Mouse (Mus musculus) lung, embryonic 14.5 days (tissue): Measurements from ENCODE around the gene Stab2. TPM values are rescaled to one million over a fixed set of nuclear protein-coding genes. Genes with fewer than 3 reads are reported as not detected.

ENCODE experiments used
- ATAC-seq: fragments of 200-750 bp; cut with Nextera tagmentation; 2 replicates; pipeline ENCODE4 v1.8.0; 2017; ENCODE audit warnings: mild to moderate bottlenecking, moderate TSS enrichment, moderate library complexity; ENCODE audit not compliant: insufficient read depth
- DNase-seq: peaks from one replicate; pipeline ENCODE4 v3.0.0-alpha.2; 2015
- H3K27ac ChIP-seq: fragments of 300-500 bp; sonication (generic); 2 replicates; pipeline ENCODE4 v1.5.1; 2014; ENCODE audit warnings: low read depth, mild to moderate bottlenecking, moderate library complexity
- H3K27me3 ChIP-seq: fragments of 300-500 bp; sonication (generic); 2 replicates; pipeline ENCODE4 v1.6.1; 2014; ENCODE audit warnings: low read length, control low read depth; ENCODE audit not compliant: insufficient read depth
- H3K36me3 ChIP-seq: fragments of 300-500 bp; sonication (generic); 2 replicates; pipeline ENCODE4 v1.6.1; 2014; ENCODE audit warnings: control low read depth; ENCODE audit not compliant: insufficient read depth
- H3K4me1 ChIP-seq: fragments of 300-500 bp; sonication (generic); 2 replicates; pipeline ENCODE4 v1.6.1; 2014; ENCODE audit warnings: antibody characterized with exemption, control low read depth; ENCODE audit not compliant: insufficient read depth
- H3K4me2 ChIP-seq: fragments of 300-500 bp; sonication (generic); 2 replicates; pipeline ENCODE4 v1.6.1; 2014; ENCODE audit warnings: mild to moderate bottlenecking
- H3K4me3 ChIP-seq: fragments of 300-500 bp; sonication (generic); 2 replicates; pipeline ENCODE4 v1.5.1; 2014; ENCODE audit warnings: low read depth, low read length
- H3K9ac ChIP-seq: fragments of 300-500 bp; sonication (generic); 2 replicates; pipeline ENCODE4 v1.6.1; 2014
- H3K9me3 ChIP-seq: fragments of 300-500 bp; sonication (generic); 2 replicates; pipeline ENCODE4 v1.6.1; 2016; ENCODE audit warnings: low read depth, low read length, control low read depth
- CTCF ChIP-seq: IDR thresholded peaks from 2 replicates; pipeline ENCODE4 v1.5.1; 2016; ENCODE audit warnings: antibody characterized with exemption, low read depth
- WGBS: fragments of 180-500 bp; shearing (Covaris S2); extraction: QIAGEN DNeasy Blood & Tissue Kit; methylation state at CpG from one replicate; pipeline ENCODE4 v1.1.7; 2014; 5-methylcytosine and 5-hydroxymethylcytosine counted together
- polyA plus RNA-seq: library from polyadenylated mRNA; unstranded; fragments of >200 nt; fragmentation: Nextera tagmentation; extraction: Ambion mirVana; gene quantifications from 2 replicates; pipeline ENCODE4 v1.2.1, GENCODE M21; 2014

The Stab2 gene
- polyA plus RNA-seq, 1 experiment from 2014 or later: 5.8 TPM

DNA sequence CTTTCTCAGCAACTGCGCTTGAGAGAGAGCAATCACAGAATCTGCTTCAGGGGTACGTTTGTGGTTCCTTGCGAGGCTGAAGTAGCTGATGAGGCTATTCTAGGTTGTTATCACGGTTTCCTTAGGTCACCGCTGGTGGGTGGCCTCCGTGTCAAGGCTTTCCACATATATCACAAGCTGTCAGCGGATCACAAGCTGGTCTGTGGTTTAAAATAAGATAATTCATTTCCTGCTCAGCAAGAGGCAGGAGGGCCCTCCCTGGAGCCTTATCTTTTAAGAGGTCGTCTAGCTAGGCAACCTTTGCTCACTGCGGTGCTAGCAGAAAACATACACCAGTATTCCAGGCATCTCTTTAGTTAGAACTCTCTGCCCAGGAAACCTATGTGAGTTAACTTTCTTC is 17.2 kb downstream of the Stab2 start:
- peak; percentile 17 for DNase-seq
- no peak overlapping the region for H3K27ac ChIP-seq
- no peak overlapping the region for H3K4me3 ChIP-seq
- no peak overlapping the region for H3K4me2 ChIP-seq
- TF ChIP-seq CTCF: no peak
- WGBS: 25% methylated on average over 9 of the region's 9 CpGs
- no peak overlapping the region for H3K9ac ChIP-seq
- no peak for ATAC-seq
- no peaks in the 10 kb centered on the region for H3K36me3 ChIP-seq
- H3K4me1 ChIP-seq: no peaks in the 10 kb centered on the region
- H3K9me3 ChIP-seq: no peaks in the 10 kb centered on the region
- no peaks in the 10 kb centered on the region for H3K27me3 ChIP-seq

DNA sequence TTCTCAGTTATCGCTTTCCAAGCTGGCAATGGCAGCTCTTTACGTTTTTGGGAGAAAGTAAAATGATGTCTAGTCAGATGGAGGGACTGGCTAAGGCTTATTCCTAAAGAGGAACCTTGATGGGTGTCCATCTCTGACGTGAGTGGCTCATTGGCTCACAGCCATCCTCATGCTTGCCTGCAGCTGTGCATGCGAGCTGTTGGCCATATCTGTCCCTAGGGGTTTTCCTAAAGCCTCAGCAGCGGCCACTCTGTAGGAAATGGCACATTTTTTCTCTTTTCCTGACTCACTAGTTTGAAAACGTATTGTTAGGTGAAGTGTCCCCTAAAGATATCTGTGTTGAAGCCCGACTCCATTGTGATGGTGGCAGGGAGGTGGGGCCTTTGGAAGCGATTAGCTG is 18.0 kb downstream of the Stab2 start:
- Histone ChIP-seq H3K36me3 (no peaks in the 10 kb centered on the region), H3K4me3 (no peak overlapping the region), H3K27me3 (no peaks in the 10 kb centered on the region), H3K27ac (no peak overlapping the region), H3K9ac (no peak overlapping the region), H3K4me1 (no peaks in the 10 kb centered on the region), H3K4me2 (no peak overlapping the region), H3K9me3 (no peaks in the 10 kb centered on the region)
- DNase-seq (peak; percentile 58), ATAC-seq (peak; percentile 49; the same call in 1 of the 2 replicates)
- WGBS: 51% methylated on average over 8 of the region's 8 CpGs
- TF ChIP-seq CTCF: no peak

DNA sequence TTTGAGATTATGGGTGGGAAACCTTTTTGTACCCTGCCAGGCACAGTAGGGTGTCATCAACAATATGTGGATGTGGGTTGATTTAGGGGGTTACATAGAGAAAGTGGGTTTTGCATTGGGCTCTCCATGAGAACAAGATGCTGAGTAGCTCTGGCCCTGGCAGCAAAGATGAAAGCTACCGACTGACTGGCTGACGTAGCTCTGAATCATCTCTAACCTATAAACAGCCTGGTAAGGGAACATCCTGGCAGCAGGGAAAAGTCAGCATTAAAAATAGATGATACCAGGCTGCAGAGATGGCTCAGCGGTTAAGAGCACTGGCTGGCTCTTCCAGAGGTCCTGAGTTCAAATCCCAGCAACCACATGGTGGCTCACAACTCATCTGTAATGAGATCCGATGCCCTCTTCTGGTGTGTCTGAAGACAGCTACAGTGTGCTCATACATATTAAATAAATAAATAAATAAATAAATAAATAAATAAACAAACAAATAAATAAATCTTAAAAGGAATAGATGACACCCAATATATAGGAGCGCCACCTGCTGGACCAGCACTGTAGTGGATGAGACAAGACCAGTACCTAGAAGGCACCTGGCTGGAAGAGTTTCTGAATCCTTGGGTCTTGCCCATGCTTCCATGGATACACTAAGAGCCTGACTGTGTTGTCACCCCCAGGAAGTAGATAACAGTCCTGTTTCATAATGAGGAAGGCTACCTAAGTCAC is 31.7 kb downstream of the Stab2 start:
- Histone ChIP-seq H3K4me3 (no peak overlapping the region), H3K4me1 (no peaks in the 10 kb centered on the region), H3K27me3 (no peaks in the 10 kb centered on the region), H3K4me2 (no peak overlapping the region), H3K9me3 (no peaks in the 10 kb centered on the region), H3K9ac (no peak overlapping the region), H3K27ac (no peak overlapping the region), H3K36me3 (no peaks in the 10 kb centered on the region)
- DNase-seq (peak; percentile 33), ATAC-seq (no peak)
- TF ChIP-seq CTCF: peak; percentile 35; the same call in 1 of the 2 replicates
- WGBS: 80% methylated on average over 5 of the region's 5 CpGs

- H3K9me3 ChIP-seq: no peaks in the 10 kb centered on the region
- no peaks in the 10 kb centered on the region for H3K27me3 ChIP-seq
- H3K4me2 ChIP-seq: no peak overlapping the region
- DNase-seq (no peak), ATAC-seq (no peak)
- H3K4me1 ChIP-seq: no peaks in the 10 kb centered on the region
- 76% methylated on average over 5 of the region's 5 CpGs for WGBS
- no peak for TF ChIP-seq CTCF
- H3K4me3 ChIP-seq: no peak overlapping the region
- no peak overlapping the region for H3K27ac ChIP-seq
- no peaks in the 10 kb centered on the region for H3K36me3 ChIP-seq
- H3K9ac ChIP-seq: no peak overlapping the region
Observed at GRCm38 (mm10) chr10:86973276-86973675, 34.5 kb downstream of the Stab2 start.

DNA sequence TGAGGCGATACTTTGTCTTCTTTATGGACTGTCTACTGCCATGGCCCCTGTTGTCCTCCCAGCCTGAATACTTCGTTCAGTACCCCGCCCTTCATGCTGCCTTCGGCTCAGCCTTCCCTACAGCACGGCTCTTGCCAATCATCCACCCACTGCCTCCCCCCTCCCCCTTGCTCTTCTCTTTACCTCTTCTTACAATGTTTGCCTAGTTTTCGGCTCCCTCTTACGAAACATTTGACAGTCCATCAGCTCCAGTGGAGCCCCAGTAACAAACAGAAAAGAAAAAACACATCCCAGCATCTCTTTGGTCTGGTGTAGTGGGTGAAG is 35.4 kb downstream of the Stab2 start:
- no peak for DNase-seq
- peak; percentile 65; the same call in 1 of the 2 replicates for ATAC-seq
- 0 out of 2 replicates have a peak overlapping the region, but pooled peaks have one; percentile 42 for H3K4me2 ChIP-seq
- H3K9me3 ChIP-seq: no peaks in the 10 kb centered on the region
- H3K27ac ChIP-seq: no peak overlapping the region
- TF ChIP-seq CTCF: no peak
- WGBS: 28% methylated on average over 7 of the region's 7 CpGs
- no peak overlapping the region for H3K9ac ChIP-seq
- no peak overlapping the region for H3K4me3 ChIP-seq
- no peaks in the 10 kb centered on the region for H3K36me3 ChIP-seq
- no peaks in the 10 kb centered on the region for H3K27me3 ChIP-seq
- H3K4me1 ChIP-seq: no peaks in the 10 kb centered on the region

GRCm38 (mm10) chr10:86971680-86972502 is 35.9 kb downstream of the Stab2 start:
- WGBS: 21% methylated on average over 13 of the region's 13 CpGs
- peak overlapping the region; percentile 42 for H3K4me2 ChIP-seq
- H3K36me3 ChIP-seq: no peaks in the 10 kb centered on the region
- DNase-seq (peak; percentile 88), ATAC-seq (peak; percentile 79)
- no peak overlapping the region for H3K4me3 ChIP-seq
- H3K4me1 ChIP-seq: no peaks in the 10 kb centered on the region
- H3K27me3 ChIP-seq: no peaks in the 10 kb centered on the region
- H3K9ac ChIP-seq: no peak overlapping the region
- H3K27ac ChIP-seq: no peak overlapping the region
- TF ChIP-seq CTCF: peak; percentile 78
- no peaks in the 10 kb centered on the region for H3K9me3 ChIP-seq

- Histone ChIP-seq H3K4me3 (no peak overlapping the region), H3K36me3 (no peaks in the 10 kb centered on the region), H3K9ac (no peak overlapping the region), H3K9me3 (no peaks in the 10 kb centered on the region), H3K4me1 (no peaks in the 10 kb centered on the region), H3K27me3 (no peaks in the 10 kb centered on the region), H3K27ac (no peak overlapping the region), H3K4me2 (no peak overlapping the region)
- ATAC-seq: no peak
- no peak for TF ChIP-seq CTCF
- DNase-seq: no peak
- WGBS: 79% methylated on average over 6 of the region's 6 CpGs
Observed at GRCm38 (mm10) chr10:86969346-86969745, 38.5 kb downstream of the Stab2 start.
